Mouse (Mus musculus): Measurements from ENCODE around the gene Mtfr2.

GRCm38 (mm10) chr10:20405471-20405870 lies 57.9 kb downstream of the Mtfr2 start:
- TF ChIP-seq CTCF (IDR thresholded peaks at IDR 0.05; ENCODE audit: low read depth, low read length), result no peak
- TF ChIP-seq GATA1 (IDR thresholded peaks at IDR 0.05; ENCODE audit: borderline replicate concordance, low read length), result no peak
- TF ChIP-seq TAL1 (conservative IDR thresholded peaks at IDR 0.05; ENCODE audit: low read depth, low read length), result no peak
- TF ChIP-seq GATA2 (IDR thresholded peaks at IDR 0.05; ENCODE audit: borderline replicate concordance, low read depth, low read length), result no peak
- no peak for TF ChIP-seq POLR2AphosphoS5 (IDR thresholded peaks at IDR 0.05; ENCODE audit: insufficient replicate concordance, low read depth, low read length)
